Mouse (Mus musculus): Measurements from ENCODE around the gene Pros1.

Gene Pros1

DNA sequence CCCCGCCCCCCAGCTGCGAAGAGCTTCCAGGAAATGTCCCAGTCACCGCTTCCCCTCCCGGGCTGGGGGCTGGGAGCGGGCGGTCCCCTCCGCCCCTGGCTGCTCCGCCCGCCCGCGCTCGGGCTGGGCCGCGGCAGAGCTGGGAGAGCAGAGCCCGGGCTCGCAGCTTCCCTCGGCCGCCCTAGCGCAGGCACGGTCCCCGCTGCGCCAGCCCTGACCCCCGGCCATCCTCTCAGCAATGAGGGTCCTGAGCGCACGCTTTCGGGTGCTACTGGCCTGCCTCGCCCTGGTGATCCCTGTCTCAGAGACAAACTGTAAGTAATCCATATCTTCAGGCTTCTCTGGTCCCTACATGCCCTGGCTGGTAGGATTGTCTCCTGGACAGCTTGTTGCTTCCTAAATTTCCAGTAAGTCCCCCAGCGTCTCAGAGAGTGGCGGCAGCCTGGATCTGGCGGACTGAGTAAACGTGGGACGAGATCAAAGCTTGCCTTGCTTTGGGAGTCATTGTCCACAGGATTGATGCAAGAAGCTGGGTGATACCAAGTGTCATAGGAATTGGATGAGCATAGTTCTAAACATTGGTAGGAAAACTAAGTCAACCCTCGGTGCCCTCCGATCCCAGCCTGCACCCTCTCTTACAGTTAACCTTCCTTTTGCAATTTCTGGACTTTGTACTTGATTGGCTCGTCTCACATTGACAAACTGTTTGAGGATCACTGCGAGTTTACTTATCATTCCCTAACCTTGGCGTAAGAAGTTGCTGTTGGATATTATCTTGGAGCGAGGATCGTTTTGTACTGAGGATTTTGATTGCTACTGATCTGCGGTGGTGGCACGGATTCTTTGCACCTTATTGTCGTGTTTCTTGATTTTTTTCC lies at the start of gene Pros1:
TSS of gene Pros1 (plus strand) at position 117 of the 878 bp plus-strand sequence.
- peak; percentile 42 for DNase-seq (ENCODE audit: low read depth)

DNA sequence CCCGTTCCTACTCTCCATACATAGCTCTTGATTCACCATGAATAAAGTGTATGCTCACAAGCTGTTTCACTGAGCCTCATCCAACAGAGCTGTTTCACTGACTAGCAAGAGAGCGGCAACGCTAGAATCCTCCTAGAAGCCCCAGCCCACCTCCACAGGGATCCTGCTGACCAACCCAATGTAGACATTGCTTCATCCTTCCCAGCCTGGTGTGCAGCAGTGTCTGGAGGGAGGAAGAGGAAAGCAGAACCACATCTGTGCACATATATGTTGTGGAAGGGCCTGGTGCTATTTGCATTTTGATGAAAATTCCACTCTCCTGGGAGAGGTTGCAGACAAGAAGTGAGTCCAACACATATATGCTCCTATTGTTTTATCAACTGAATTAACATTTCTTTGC lies 49.5 kb upstream of the Pros1 start:
- DNase-seq (ENCODE audit: low read depth) = no peak

DNA sequence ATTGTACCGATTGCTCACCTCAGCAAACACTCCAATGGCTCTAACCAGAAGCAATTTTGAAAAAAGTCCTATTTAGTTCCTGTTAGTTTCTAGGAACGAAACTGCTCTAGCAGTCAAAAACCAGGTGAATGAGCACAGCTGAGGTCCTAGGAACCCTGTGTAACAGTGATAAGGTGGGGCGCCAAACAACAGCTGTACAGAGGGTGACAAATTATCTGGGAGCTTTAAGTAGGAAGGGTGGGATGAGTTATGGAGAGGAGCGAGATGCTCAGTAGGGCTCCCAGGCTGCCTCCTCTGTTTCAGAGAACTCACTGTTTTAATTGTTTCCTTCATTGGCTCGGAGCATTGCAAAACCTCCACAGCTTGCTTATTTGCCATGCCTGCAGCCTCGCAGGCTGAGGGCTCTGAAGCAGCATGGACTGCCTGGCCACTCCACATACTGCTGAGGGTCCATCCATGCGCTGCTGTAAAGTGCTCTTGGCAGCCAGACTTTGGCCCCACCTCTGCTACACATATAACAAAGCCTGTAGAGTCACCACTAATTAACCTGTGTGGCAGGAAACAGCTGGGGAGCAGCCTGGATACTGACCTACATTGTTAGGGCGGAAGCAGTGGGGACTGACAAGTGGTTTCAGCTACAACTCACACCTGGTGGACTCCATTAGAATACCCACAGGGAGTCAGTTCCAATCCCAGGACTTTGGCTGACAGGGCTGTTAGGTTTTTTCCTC lies 46.7 kb upstream of the Pros1 start:
- DNase-seq (ENCODE audit: low read depth) = no peak

DNA sequence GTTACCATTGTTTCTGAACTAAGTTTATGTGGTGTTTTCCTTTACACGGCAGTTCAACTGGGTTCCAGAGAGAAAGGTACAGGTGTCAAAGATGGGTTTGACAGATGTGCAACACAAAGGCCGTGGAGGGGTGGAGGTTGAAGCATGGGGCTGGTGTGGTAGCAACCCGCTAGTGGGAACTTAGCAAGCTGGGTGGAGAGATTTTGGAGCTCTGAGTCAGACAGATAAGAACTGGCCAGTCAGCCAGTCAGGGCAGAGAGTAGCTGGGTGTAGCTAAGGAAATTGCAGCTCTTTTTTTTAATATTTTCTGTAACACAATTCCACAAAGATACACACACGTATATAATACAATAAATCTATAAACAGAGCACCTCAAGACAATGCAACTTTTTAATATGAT lies 43.3 kb upstream of the Pros1 start:
- no peak for DNase-seq (ENCODE audit: low read depth)

DNA sequence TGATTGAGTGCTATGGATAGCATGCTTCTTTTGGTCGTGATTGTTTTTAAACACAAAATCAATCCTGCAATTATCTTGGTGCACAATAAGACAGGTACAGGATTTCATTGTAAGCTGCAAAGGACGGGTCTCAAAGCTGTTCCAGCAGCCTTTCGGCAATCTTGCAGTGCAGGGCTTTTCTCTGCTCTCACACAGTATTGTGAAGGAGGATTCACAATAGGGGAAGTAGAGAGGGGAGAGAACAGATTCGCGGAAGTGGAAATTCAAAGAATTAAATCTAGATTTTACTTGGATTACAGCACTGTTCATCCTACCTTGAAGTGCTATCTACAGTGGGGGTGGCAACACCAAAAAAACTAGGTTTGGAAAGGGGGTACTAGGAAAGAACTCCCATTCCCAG lies 40.3 kb upstream of the Pros1 start:
- no peak for DNase-seq (ENCODE audit: low read depth)

DNA sequence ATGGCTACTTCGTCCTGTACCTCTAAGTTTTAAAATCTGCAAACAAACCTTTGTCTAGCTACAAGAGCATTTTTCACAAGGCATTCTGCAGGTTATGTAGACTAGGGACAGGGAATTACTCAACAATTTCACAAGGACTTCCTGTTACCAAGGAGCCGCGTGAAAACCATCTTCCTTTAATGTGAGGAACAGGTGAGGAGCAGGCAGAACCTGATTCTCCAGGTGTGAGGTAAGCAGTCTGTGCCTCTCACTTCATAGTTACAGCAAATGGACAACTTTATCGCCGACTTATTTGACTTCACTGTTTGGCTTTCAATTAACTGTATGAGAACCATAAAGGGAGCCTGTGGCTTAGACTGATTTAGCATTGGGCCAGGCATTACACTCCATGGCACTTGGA lies 39.6 kb upstream of the Pros1 start, which contains the start of gene Stx19:
TSS of gene Stx19 (plus strand) at position 186 of the 400 bp plus-strand sequence.
- no peak for DNase-seq (ENCODE audit: low read depth)

DNA sequence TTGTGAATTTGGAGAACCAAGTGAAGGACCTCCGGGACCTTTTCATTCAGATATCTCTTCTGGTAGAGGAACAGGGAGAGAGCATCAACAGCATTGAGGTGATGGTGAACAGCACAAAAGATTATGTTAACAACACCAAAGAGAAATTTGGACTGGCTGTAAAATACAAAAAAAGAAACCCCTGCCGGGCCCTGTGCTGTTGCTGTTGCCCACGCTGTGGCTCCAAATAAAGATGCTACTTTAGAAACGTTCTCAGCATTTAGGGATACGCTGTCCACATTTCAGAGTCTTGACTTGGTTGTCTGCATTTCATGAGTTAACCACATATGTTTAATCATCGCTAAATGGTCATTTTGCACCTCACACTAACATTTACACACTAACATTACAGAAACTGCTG lies 31.6 kb upstream of the Pros1 start:
- no peak for DNase-seq (ENCODE audit: low read depth)

DNA sequence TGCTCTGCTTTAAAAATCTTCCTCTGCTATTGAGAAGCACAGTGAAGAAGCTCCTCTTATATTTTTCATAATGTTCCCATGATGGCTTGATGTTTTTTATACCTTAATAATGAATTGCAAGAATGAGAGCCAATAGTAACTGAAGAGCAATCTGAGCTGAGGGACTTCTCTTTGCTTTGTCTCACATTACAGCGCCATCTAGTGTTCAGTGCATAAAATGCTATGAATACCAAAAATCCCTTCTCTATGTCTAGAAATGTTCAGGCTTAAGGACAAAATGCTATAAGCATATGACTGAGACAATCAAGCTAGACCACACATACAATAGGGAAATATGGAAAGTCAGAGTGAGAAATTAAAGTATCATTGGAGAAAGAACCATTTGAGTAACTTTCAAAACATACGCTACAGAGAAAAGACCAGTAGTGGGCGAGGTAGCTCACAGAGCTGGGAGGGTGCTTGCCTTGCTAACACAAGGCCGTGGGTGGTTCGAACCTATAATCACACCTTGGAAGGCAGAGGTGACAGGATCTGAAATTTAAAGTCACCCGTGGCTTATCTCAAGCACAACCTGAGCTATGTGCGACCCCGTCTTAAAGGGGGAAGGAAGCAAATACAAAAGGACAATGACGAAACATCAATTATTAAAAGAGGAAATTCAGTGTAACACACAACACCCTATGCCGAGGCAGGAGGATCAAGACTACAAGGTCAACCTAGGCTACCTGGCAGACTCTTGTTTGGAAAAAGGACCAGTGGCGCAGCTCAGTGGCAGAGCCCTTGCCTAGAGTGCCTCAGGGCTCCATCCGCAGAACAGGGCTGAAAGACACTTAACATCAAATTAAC lies 27.7 kb upstream of the Pros1 start:
- peak; percentile 65 for DNase-seq (ENCODE audit: low read depth)

DNA sequence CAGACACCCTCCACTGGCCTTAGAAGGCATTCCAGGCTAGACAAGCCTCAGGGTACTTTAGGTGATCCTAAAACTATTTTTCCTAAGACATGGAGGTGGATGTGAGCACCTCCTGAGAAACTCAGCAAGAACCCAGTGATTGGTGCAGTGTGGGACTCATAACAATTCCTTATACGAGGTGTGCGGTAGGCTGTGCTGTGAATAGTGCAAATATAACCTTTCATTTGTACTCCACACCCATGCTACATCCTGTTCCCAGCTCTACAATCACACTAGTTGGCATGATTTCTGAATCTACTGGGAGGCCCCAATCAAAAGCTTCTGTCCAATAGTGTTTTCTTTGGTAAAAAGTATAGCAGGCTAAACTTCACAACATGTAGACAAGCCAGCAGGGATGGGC lies 22.1 kb upstream of the Pros1 start:
- no peak for DNase-seq (ENCODE audit: low read depth)

DNA sequence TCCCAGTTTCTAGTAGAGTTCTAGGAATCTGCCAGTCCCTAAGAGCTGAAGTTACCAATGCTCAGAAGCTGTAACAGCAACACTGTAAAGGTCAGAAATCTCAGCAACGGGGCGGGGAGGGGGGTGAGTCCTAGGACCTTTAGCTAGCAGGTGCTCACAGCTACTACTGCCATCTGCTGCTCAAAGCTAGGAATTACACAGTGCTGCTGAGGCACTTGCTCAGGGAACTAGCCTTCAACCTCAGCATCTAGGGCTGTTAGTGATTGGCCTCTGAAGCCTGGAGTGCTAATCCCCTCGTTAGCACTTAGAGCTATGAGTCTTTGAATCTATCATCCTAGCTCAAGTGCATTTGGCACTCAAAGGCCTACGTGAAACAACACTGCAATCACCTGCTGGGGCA lies 21.6 kb upstream of the Pros1 start:
- DNase-seq (ENCODE audit: low read depth) = peak; percentile 72

DNA sequence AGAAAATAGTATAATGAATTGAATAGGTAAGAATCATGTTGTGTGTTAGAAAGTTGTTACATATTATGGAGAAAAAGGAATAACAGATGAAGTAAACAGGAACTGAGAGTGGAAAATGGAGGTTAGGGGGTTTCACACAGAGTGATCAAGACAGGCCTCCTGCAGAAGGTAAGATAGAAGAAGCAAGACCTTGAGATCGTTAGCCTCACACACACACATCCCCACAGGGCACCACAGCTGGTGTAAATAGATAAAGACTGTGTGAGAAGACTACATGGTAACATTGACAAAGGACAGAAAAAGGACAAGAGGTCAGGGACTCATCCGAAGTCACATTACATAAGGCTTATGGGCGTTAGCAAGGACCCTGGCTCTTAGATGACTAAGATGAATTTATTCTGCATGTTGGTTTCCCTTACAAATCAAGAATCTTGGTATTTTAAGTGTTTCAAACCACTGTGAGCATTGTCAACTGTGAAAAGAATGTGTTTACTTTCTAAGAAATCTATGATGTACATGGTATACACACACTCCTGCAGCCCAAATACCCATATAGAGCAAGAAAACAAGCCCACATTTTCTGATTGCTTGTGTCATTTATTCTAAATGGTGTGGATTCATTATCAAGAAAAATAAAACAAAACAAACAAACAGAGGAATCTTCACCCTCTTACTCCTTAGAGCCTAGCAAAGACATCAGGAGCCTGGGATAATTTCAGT lies 19.9 kb upstream of the Pros1 start:
- no peak for DNase-seq (ENCODE audit: low read depth)

DNA sequence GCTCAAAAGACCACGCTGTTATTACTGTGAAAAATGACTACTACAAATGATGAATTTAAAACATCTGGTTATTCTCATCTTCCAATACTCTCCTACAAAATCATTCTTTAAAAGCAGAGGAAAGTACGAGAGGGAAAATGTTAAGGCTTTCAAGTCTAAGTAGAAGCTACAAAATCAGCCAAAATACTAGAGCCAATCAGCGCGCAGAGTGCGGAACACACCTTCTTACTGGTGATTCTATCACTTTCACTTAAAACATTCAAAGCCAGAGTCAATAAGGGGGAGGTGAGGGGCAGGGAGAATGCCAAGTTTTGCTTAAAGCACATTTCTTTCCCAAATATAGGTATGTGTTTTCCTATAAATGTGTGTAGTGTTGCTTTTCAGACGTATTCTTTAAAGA lies 8.8 kb upstream of the Pros1 start:
- no peak for DNase-seq (ENCODE audit: low read depth)

DNA sequence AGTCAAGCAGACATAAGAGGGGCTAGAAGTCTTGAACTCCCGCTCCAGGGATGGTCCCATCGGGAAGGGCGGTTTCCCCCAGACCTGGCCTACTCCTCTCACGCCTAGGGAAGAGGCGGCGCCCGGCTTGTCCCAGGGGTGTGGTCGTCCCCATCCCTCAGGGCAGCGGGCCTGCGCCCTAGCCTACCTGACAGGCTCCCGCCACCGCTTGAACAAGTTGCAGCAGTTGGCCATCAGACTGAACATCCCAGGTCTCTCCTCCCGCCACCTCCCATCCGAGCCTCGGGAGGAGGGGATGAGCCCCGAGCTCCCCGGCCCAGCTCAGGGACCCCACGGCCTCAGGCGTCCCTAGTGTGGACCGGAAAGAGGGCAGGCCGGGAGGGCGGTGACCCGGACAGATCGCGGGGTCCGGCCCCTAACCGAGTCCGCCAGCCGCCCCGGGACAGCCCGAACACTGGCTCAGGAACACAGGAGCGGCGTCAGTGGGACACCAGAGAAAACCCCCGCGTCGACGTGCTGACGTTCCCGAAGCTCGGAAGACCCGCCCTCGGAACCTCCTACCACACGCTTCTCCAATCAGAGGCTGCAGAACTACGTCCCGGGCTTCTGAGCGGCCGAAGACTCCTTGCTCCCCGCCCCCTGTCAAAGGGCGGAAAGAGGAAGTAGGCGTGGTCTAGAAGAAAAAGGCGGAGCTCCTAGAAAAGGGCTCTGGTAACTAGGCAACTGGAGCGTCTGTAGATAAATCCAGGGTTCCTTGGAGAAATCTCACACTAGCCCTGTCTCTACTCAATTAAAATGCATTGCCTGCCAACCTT lies 7.4 kb upstream of the Pros1 start, which contains the start of gene Arl13b:
TSS of gene Arl13b (minus strand) at position 543 of the 815 bp plus-strand sequence.
- peak; percentile 97 for DNase-seq (ENCODE audit: low read depth)

DNA sequence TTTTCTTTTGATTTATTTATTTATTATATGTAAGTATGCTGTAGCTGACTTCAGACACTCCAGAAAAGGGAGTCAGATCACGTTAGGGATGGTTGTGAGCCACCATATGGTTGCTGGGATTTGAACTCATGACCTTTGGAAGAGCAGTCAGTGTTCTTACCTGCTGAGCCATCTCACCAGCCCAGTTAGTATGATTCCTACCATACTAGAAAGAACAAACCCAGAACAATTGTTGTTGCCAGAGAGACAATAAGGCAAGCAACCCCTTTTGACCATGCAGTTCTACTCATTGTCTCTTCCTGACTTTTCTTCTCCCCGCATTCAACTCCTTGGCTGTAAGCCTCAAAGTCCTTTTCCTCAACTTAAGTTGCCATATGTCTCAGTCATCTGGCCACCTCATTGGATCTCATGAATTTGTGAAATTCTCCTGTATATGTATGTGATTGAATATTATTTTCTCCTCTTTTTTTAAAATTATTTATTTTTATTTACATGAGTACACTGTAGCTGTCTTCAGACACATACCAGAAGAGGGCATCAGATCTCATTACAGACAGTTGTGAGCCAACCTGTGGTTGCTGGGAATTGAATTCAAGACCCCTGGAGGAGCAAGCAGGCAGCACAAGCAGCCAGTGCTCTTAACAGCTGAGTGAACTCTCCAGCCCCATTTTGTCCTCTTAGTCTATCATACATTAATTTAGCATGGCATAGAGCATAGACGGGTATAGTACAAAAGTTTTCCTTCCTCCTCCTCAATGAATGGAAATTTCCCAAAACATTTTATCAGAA lies 1.4 kb upstream of the Pros1 start:
- DNase-seq (ENCODE audit: low read depth) = peak; percentile 37

DNA sequence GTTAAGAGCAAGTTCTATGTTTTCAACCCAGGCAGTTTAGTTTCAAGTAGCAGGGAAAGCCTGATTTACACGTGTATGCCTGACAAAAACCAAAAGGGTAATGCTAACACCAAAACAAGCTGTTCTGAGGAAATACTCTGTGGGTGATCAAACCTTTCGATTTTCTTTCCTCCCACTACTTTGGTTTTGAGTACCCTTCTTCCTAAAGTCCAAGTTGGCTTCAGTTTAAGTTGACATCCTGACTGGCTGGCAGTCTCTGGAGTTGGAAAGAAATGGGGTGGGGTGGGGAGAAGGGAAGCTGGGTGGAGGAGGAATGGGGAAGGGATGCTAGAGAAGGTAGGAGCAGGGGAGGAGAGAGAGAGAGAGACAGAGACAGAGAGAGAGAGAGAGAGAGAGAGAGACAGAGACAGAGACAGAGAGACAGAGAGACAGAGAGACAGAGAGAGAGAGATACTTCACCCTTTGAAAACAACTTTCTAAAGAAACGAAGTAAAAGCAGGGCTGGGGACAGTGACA lies 438 bp upstream of the Pros1 start:
- peak; percentile 35 for DNase-seq (ENCODE audit: low read depth)

DNA sequence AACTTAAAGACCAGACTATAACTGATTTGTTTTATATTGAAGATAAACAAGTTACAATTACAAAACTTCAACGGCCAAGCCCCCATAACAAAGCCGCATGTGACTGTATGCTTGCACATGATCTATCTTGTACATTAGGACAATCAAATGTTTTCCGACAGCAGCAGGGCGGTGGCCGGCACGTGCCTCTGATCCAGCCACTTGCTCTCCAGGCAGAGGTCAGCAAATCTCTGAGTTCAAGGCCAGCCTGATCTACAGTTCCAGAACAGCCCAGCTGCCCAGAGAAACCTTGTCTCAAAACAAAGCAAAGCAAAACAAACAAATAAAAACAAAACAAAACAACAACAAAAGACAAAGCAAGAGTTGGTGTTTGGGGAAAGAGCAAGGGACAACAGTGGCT lies 1.3 kb downstream of the Pros1 start:
- DNase-seq (ENCODE audit: low read depth) = no peak

DNA sequence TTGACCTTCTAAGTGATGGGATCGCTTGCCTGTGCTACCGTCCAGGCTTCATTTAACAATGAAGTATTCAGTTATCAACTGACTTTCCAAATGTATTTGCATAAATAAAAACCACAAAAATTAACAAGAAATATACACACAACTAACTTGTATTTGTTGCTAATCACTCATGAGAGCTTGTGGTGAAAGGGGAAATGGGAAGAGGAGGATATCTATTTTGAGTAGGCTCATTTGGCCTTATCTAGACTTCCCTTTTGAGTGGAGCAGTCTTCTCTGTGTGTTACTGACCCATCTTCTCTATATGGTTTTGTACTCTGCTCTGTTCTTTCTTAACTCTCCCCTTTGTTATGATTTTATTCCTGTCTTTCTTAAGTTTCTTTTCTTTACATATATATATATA lies 2.2 kb downstream of the Pros1 start:
- DNase-seq (ENCODE audit: low read depth) = no peak

DNA sequence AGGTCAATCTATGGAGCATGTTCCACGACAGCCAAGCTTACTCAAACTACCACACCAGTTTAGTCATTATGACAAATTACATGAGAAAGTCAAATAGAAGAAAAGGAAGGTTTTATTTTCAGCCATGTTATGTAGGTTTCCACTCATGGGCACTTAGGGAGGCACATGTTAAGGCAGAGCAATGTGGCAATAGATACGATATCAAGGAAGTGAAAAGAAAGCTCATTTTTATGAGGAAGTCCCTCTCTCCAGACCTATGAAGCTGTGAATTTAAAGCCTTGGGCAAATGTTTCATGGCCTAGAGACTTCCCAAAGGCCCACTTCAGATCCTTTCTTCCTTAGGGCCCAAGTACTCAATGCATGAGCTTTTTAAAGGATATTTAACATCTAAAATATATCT lies 3.4 kb downstream of the Pros1 start:
- DNase-seq (ENCODE audit: low read depth) = no peak

DNA sequence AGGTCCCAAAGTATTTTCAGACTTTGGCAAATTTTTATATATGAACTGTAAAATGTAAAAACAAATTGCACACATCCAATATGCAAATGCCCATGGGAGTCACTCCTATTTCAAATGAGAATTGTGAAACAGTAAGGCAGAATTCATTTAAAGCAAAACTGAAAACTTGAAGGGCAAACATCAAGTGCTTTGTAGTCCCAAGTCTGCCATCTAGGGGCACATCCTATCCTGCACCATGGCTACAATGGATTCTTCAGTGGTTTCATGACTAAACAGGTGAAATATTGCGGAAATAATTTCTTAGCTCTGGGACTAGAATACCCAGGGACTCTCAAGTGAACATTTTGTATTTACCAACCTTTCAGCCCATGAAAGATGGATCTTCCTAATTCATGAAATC lies 3.9 kb downstream of the Pros1 start:
- peak; percentile 33 for DNase-seq (ENCODE audit: low read depth)

DNA sequence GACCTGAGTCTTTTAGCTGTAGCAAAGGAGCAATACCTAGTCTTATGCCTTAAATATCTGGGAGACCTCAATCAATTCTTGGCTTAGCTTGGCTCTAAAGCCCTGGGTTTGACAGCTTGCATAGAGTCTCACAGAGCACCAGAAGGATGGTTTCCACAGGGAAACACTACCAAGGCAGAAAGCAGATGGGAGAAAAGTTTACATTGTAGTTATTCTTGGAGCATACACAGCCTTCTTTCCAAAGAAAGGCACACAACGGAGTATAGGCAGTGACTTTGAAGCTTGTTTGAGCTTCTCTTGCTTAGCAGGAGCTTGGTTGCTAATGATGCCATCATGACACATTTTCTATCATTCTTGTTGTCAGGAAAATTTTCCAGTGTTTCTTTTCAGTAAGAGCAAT lies 6.0 kb downstream of the Pros1 start:
- no peak for DNase-seq (ENCODE audit: low read depth)

All from naive thymus-derived CD4-positive, alpha-beta T cell, adult 2 months (primary cell).